Mouse (Mus musculus) intestine, embryonic 15.5 days (tissue): ENCODE results near the gene Gm17571. TPM values are rescaled to one million over a fixed set of nuclear protein-coding genes. Genes with fewer than 3 reads are reported as not detected.

Experiments
- ATAC-seq: fragments of 200-750 bp; cut with Nextera tagmentation; 2 replicates; pipeline ENCODE4 v1.8.0; 2017; ENCODE audit warnings: moderate TSS enrichment, moderate library complexity
- H3K27ac ChIP-seq: fragments of 300-500 bp; sonication (generic); 2 replicates; pipeline ENCODE4 v1.5.1; 2015; ENCODE audit warnings: mild to moderate bottlenecking, inconsistent platforms
- H3K27me3 ChIP-seq: fragments of 300-500 bp; sonication (generic); replicated peaks from 2 replicates; pipeline ENCODE4 v1.6.1; 2015; ENCODE audit warnings: inconsistent platforms
- H3K36me3 ChIP-seq: fragments of 300-500 bp; sonication (generic); 2 replicates; pipeline ENCODE4 v1.6.1; 2015; ENCODE audit warnings: inconsistent platforms
- H3K4me1 ChIP-seq: fragments of 300-500 bp; sonication (generic); replicated peaks from 2 replicates; pipeline ENCODE4 v1.6.1; 2015; ENCODE audit warnings: inconsistent platforms
- H3K4me2 ChIP-seq: fragments of 300-500 bp; sonication (generic); replicated peaks from 2 replicates; pipeline ENCODE4 v1.6.1; 2015; ENCODE audit warnings: mild to moderate bottlenecking, inconsistent platforms
- H3K4me3 ChIP-seq: fragments of 300-500 bp; sonication (generic); replicated peaks from 2 replicates; pipeline ENCODE4 v1.5.1; 2015; ENCODE audit warnings: inconsistent platforms
- H3K9ac ChIP-seq: fragments of 300-500 bp; sonication (generic); 2 replicates; pipeline ENCODE4 v1.6.1; 2015; ENCODE audit warnings: inconsistent platforms
- H3K9me3 ChIP-seq: fragments of 300-500 bp; sonication (generic); 2 replicates; pipeline ENCODE4 v1.6.1; 2016; ENCODE audit warnings: inconsistent platforms
- WGBS: fragments of 180-500 bp; shearing (Covaris S2); methylation state at CpG from one replicate; pipeline ENCODE4 v1.1.7; 2015; 5-methylcytosine and 5-hydroxymethylcytosine counted together
- polyA plus RNA-seq: library from polyadenylated mRNA; unstranded; fragments of >200 nt; fragmentation: Nextera tagmentation; extraction: Ambion mirVana; gene quantifications from 2 replicates; pipeline ENCODE4 v1.2.1, GENCODE M21; 2015

Gm17571 gene
- polyA plus RNA-seq, 1 experiment from 2014 or later: not detected

DNA sequence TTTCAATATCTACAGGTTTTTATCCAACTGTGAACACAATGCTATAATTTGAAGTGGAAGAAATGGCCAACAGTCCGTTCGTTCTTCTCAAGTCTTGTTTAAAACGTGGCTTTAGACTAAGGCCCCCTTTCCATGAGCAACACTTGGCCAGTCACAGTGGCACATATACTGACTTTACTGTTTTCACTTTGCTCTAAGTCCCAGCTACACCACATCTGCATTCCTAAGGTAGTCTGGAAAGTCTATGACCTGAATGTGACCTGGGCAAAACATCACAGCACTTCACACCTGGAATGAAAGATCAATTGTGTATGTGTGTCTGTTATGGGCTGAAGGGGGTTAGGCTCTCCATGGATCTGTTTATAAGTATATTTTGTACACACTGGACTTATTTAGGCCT is 2.2 kb upstream of the Gm17571 start:
- Histone ChIP-seq H3K9ac (no peak overlapping the region), H3K4me1 (no peaks in the 10 kb centered on the region), H3K4me3 (no peak overlapping the region), H3K36me3 (no peaks in the 10 kb centered on the region), H3K27ac (no peak overlapping the region), H3K4me2 (no peak overlapping the region), H3K27me3 (no peaks in the 10 kb centered on the region), H3K9me3 (no peaks in the 10 kb centered on the region)
- 86% methylated on average over 3 of the region's 3 CpGs for WGBS
- no peak for ATAC-seq

- H3K4me1 ChIP-seq: no peaks in the 10 kb centered on the region
- H3K9me3 ChIP-seq: no peaks in the 10 kb centered on the region
- no peaks in the 10 kb centered on the region for H3K27me3 ChIP-seq
- H3K27ac ChIP-seq: no peak overlapping the region
- 90% methylated on average over 1 of the region's 1 CpGs for WGBS
- no peak overlapping the region for H3K9ac ChIP-seq
- no peak for ATAC-seq
- no peak overlapping the region for H3K4me3 ChIP-seq
- no peaks in the 10 kb centered on the region for H3K36me3 ChIP-seq
- H3K4me2 ChIP-seq: no peak overlapping the region
Measured at GRCm38 (mm10) chr9:13446236-13446635, 317 bp downstream of the Gm17571 start.

- Histone ChIP-seq H3K4me1 (no peaks in the 10 kb centered on the region), H3K27me3 (no peaks in the 10 kb centered on the region), H3K4me3 (no peak overlapping the region), H3K9me3 (no peaks in the 10 kb centered on the region), H3K27ac (no peak overlapping the region), H3K4me2 (no peak overlapping the region), H3K36me3 (no peaks in the 10 kb centered on the region), H3K9ac (no peak overlapping the region)
- no peak for ATAC-seq
- 56% methylated on average over 1 of the region's 1 CpGs for whole genome bisulfite sequencing
Measured at GRCm38 (mm10) chr9:13443484-13444211, 2.9 kb downstream of the Gm17571 start.

GRCm38 (mm10) chr9:13442012-13442735 is 4.4 kb downstream of the Gm17571 start:
- H3K27me3 ChIP-seq: no peaks in the 10 kb centered on the region
- WGBS: 63% methylated on average over 13 of the region's 13 CpGs
- H3K9ac ChIP-seq: no peak overlapping the region
- H3K9me3 ChIP-seq: no peaks in the 10 kb centered on the region
- peak; percentile 93 for ATAC-seq
- no peaks in the 10 kb centered on the region for H3K36me3 ChIP-seq
- H3K27ac ChIP-seq: no peak overlapping the region
- H3K4me1 ChIP-seq: no peaks in the 10 kb centered on the region
- no peak overlapping the region for H3K4me2 ChIP-seq
- no peak overlapping the region for H3K4me3 ChIP-seq

GRCm38 (mm10) chr9:13440911-13441310 is 5.6 kb downstream of the Gm17571 start:
- Histone ChIP-seq H3K4me1 (no peaks in the 10 kb centered on the region), H3K9ac (no peak overlapping the region), H3K36me3 (no peaks in the 10 kb centered on the region), H3K27ac (no peak overlapping the region), H3K9me3 (no peaks in the 10 kb centered on the region), H3K4me3 (no peak overlapping the region), H3K27me3 (no peaks in the 10 kb centered on the region), H3K4me2 (no peak overlapping the region)
- no peak for ATAC-seq
- WGBS: 79% methylated on average over 6 of the region's 6 CpGs

GRCm38 (mm10) chr9:13433501-13434090 is 13.0 kb downstream of the Gm17571 start:
- Histone ChIP-seq H3K27ac (no peak overlapping the region), H3K36me3 (no peaks in the 10 kb centered on the region), H3K27me3 (no peaks in the 10 kb centered on the region), H3K4me3 (no peak overlapping the region), H3K9me3 (no peaks in the 10 kb centered on the region), H3K9ac (no peak overlapping the region), H3K4me2 (no peak overlapping the region), H3K4me1 (no peaks in the 10 kb centered on the region)
- no peak for ATAC-seq
- 70% methylated on average over 6 of the region's 6 CpGs for WGBS

- no peaks in the 10 kb centered on the region for H3K4me1 ChIP-seq
- no peaks in the 10 kb centered on the region for H3K36me3 ChIP-seq
- no peak for ATAC-seq
- no peak overlapping the region for H3K4me3 ChIP-seq
- no peak overlapping the region for H3K4me2 ChIP-seq
- no peak overlapping the region for H3K9ac ChIP-seq
- no peaks in the 10 kb centered on the region for H3K9me3 ChIP-seq
- H3K27ac ChIP-seq: no peak overlapping the region
- WGBS: 86% methylated on average over 3 of the region's 3 CpGs
- H3K27me3 ChIP-seq: no peaks in the 10 kb centered on the region
Measured at GRCm38 (mm10) chr9:13431646-13432045, 14.9 kb downstream of the Gm17571 start.

DNA sequence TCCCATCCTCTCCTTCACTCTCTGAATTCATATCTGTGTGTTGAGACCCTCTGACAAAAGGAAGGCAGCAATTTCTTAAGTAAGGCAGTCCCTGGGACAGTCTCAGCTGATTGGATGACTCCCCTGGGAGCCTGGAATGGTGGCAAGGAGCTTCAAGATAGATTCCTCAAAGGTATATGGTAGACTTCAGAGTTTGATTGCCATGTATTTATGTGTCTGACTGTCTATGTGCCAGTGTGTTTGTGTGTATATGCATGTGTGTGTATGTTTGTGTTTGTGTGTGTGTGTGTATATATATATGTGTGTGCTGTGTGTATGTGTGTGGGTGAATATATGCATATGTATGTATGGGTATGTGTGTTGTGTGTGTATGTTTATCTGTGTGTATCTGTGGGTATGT is 15.8 kb downstream of the Gm17571 start:
- Histone ChIP-seq H3K36me3 (no peaks in the 10 kb centered on the region), H3K27me3 (no peaks in the 10 kb centered on the region), H3K4me1 (no peaks in the 10 kb centered on the region), H3K4me3 (no peak overlapping the region), H3K9me3 (no peaks in the 10 kb centered on the region), H3K4me2 (no peak overlapping the region), H3K9ac (no peak overlapping the region), H3K27ac (no peak overlapping the region)
- ATAC-seq: 0 out of 2 replicates have a peak, but pooled peaks have one; percentile 23

GRCm38 (mm10) chr9:13430302-13430701 is 16.3 kb downstream of the Gm17571 start:
- H3K4me1 ChIP-seq: no peaks in the 10 kb centered on the region
- H3K9ac ChIP-seq: no peak overlapping the region
- ATAC-seq: peak; percentile 71; the same call in 1 of the 2 replicates
- H3K4me3 ChIP-seq: no peak overlapping the region
- WGBS: 52% methylated on average over 6 of the region's 6 CpGs
- no peaks in the 10 kb centered on the region for H3K9me3 ChIP-seq
- H3K27me3 ChIP-seq: no peaks in the 10 kb centered on the region
- H3K4me2 ChIP-seq: no peak overlapping the region
- H3K36me3 ChIP-seq: no peaks in the 10 kb centered on the region
- H3K27ac ChIP-seq: no peak overlapping the region

DNA sequence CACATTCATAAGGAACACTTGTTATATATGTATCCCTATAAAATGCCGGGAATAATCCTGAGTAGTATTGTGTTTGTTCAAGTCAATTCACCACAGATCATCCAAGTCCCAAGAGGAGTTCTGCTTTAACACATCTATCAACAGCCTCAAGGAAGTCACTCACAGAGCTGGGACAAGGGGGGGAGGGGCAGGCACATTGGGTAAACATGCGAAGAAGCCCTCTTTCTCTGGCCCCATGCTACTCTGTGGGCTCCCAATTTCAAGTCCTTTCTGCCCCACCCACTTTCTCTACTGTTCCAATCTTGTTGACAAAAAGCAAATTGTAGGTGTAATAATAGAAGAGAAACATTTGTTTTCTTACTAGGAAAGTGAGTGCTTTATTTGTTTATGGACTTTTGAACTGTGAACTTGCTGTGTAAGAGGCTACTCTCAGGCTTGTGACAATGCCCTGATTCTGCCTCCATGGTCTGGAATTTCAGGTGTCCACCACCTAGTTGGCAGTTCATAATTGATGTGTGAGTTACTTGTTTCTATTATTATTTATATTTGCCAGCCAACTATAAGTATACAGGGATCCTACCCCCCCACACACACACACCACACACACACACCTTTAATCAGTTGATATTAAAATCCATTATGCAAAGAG is 17.0 kb downstream of the Gm17571 start:
- H3K27ac ChIP-seq: no peak overlapping the region
- H3K9ac ChIP-seq: no peak overlapping the region
- H3K27me3 ChIP-seq: no peaks in the 10 kb centered on the region
- H3K4me2 ChIP-seq: no peak overlapping the region
- no peaks in the 10 kb centered on the region for H3K9me3 ChIP-seq
- no peak overlapping the region for H3K4me3 ChIP-seq
- WGBS: 51% methylated on average over 2 of the region's 2 CpGs
- H3K4me1 ChIP-seq: 0 out of 2 replicates have a peak, but pooled peaks cover 3% of the 10 kb centered on the region
- H3K36me3 ChIP-seq: no peaks in the 10 kb centered on the region
- no peak for ATAC-seq

GRCm38 (mm10) chr9:13425031-13425940 is 21.3 kb downstream of the Gm17571 start:
- Histone ChIP-seq H3K4me3 (no peak overlapping the region), H3K27me3 (no peaks in the 10 kb centered on the region), H3K4me1 (0 out of 2 replicates have a peak, but pooled peaks cover 3% of the 10 kb centered on the region), H3K27ac (0 out of 2 replicates have a peak overlapping the region, but pooled peaks have one; percentile 9), H3K4me2 (peak overlapping the region; percentile 25), H3K36me3 (no peaks in the 10 kb centered on the region), H3K9me3 (no peaks in the 10 kb centered on the region), H3K9ac (no peak overlapping the region)
- peak; percentile 84 for ATAC-seq
- 28% methylated on average over 7 of the region's 7 CpGs for WGBS
